ENCODE assay signal across 8 mouse cellular contexts in genomic region chr5:123076419-123077281, GRCm38 (mm10). TPM values are rescaled to one million over a fixed set of nuclear protein-coding genes. Genes with fewer than 3 reads are reported as not detected.
DNase-seq lines count a peak whose midpoint lies in the region; ATAC-seq lines count a peak whose summit lies in the region.

No protein-coding gene starts in this region.

- no peaks in the 10 kb centered on the region for H3K36me3 ChIP-seq in heart, embryonic 10.5 days
- H3K36me3 ChIP-seq in hindbrain, embryonic 15.5 days = no peaks in the 10 kb centered on the region
- H3K36me3 ChIP-seq in midbrain, embryonic 12.5 days = no peaks in the 10 kb centered on the region

- intact Hi-C loops in heart, postnatal 14 days (cut with DNase I) = no loop called here

- DNase-seq in heart, embryonic 10.5 days (ENCODE audit: low spot score) = peak; percentile 83
- DNase-seq in heart, postnatal 14 days = no peak
- peak; percentile 75 for DNase-seq in embryo, embryonic 11 days
- DNase-seq in thymus, postnatal 4 days = peak; percentile 78
- DNase-seq in layer of hippocampus, postnatal 36 days = no peak

- no peaks in the 10 kb centered on the region for H3K9me3 ChIP-seq in heart, embryonic 10.5 days
- no peaks in the 10 kb centered on the region for H3K9me3 ChIP-seq in hindbrain, embryonic 15.5 days
- H3K9me3 ChIP-seq in midbrain, embryonic 12.5 days = no peaks in the 10 kb centered on the region

- H3K27ac ChIP-seq in heart, embryonic 10.5 days = peak overlapping the region; percentile 87
- H3K27ac ChIP-seq in hindbrain, embryonic 15.5 days (replicated peaks) = peak overlapping the region; percentile 77
- peak overlapping the region; percentile 57 for H3K27ac ChIP-seq in midbrain, embryonic 12.5 days (replicated peaks)

- H3K4me3 ChIP-seq in heart, embryonic 10.5 days = peak overlapping the region; percentile 87
- peak overlapping the region; percentile 80 for H3K4me3 ChIP-seq in hindbrain, embryonic 15.5 days
- peak overlapping the region; percentile 71 for H3K4me3 ChIP-seq in midbrain, embryonic 12.5 days

- ATAC-seq in CD4-positive, CD25-positive, alpha-beta regulatory T cell, adult 4 months = peak; percentile 36
- peak; percentile 93 for ATAC-seq in hindbrain, embryonic 15.5 days (ENCODE audit: low FRiP score, low read depth)
- ATAC-seq in midbrain, embryonic 12.5 days (ENCODE audit: low FRiP score, low read depth) = peak; percentile 83

- no peaks in the 10 kb centered on the region for H3K27me3 ChIP-seq in heart, embryonic 10.5 days (ENCODE audit: insufficient read depth, poor library complexity, severe bottlenecking)
- no peaks in the 10 kb centered on the region for H3K27me3 ChIP-seq in hindbrain, embryonic 15.5 days
- H3K27me3 ChIP-seq in midbrain, embryonic 12.5 days = peaks cover 11% of the 10 kb centered on the region; the same call in 1 of the 2 replicates

- H3K9ac ChIP-seq in hindbrain, embryonic 15.5 days = peak overlapping the region; percentile 83
- H3K9ac ChIP-seq in midbrain, embryonic 12.5 days (replicated peaks) = peak overlapping the region; percentile 73

- WGBS in heart, embryonic 10.5 days = 3% methylated on average over 35 of the region's 35 CpGs
- WGBS in hindbrain, embryonic 15.5 days = 4% methylated on average over 35 of the region's 35 CpGs
- WGBS in midbrain, embryonic 12.5 days = 5% methylated on average over 34 of the region's 35 CpGs

- H3K4me1 ChIP-seq in heart, embryonic 10.5 days = peaks cover 34% of the 10 kb centered on the region
- peaks cover 33% of the 10 kb centered on the region for H3K4me1 ChIP-seq in hindbrain, embryonic 15.5 days (replicated peaks)
- H3K4me1 ChIP-seq in midbrain, embryonic 12.5 days = peaks cover 23% of the 10 kb centered on the region

- H3K4me2 ChIP-seq in hindbrain, embryonic 15.5 days = peak overlapping the region; percentile 93
- peak overlapping the region; percentile 97 for H3K4me2 ChIP-seq in midbrain, embryonic 12.5 days (replicated peaks)

RNA-seq across cellular contexts. Expression of gene Tmem120b, which starts 8.4 kb away (rescaled TPM):
- 13.6 and 14.3 TPM in 2 replicates for polyA plus RNA-seq in heart, embryonic 10.5 days (2016; fragmentation: Nextera tagmentation; extraction: Ambion mirVana)
- 10 to 100 TPM; 10.6 to 12.1 TPM for total RNA-seq in heart, postnatal 14 days (2021)
- polyA plus RNA-seq in CD4-positive, CD25-positive, alpha-beta regulatory T cell, adult 4 months (2017; shearing (Covaris generic)) = 1 to 10 TPM; 3.4 to 4.3 TPM
- polyA plus RNA-seq in hindbrain, embryonic 15.5 days (2015; fragmentation: Nextera tagmentation; extraction: Ambion mirVana) = 17.9 and 20.7 TPM in 2 replicates
- 10.8 and 12.7 TPM in 2 replicates for polyA plus RNA-seq in midbrain, embryonic 12.5 days (2016; fragmentation: Nextera tagmentation; extraction: Ambion mirVana)
- 10 to 100 TPM; 16.3 to 19.9 TPM for total RNA-seq in layer of hippocampus, postnatal 36 days (2021)

RNA-seq across cellular contexts. Expression of gene Morn3, which starts 29.8 kb away (rescaled TPM):
- polyA plus RNA-seq in heart, embryonic 10.5 days (2016; fragmentation: Nextera tagmentation; extraction: Ambion mirVana) = not detected in 2 replicates
- total RNA-seq in heart, postnatal 14 days (2021) = under 1 TPM in 1 of 2 experiments, not detected in 1; 0.93 TPM
- polyA plus RNA-seq in CD4-positive, CD25-positive, alpha-beta regulatory T cell, adult 4 months (2017; shearing (Covaris generic)) = 1 to 10 TPM; 5.2 to 6.9 TPM
- polyA plus RNA-seq in hindbrain, embryonic 15.5 days (2015; fragmentation: Nextera tagmentation; extraction: Ambion mirVana) = 1.1 and 1.3 TPM in 2 replicates
- not detected in 2 replicates for polyA plus RNA-seq in midbrain, embryonic 12.5 days (2016; fragmentation: Nextera tagmentation; extraction: Ambion mirVana)
- total RNA-seq in layer of hippocampus, postnatal 36 days (2021) = not detected

RNA-seq across cellular contexts. Expression of gene Rhof, which starts 55.8 kb away (rescaled TPM):
- polyA plus RNA-seq in heart, embryonic 10.5 days (2016; fragmentation: Nextera tagmentation; extraction: Ambion mirVana) = 1.5 and 1.7 TPM in 2 replicates
- under 1 TPM; 0.48 to 0.61 TPM for total RNA-seq in heart, postnatal 14 days (2021)
- 100 to 1,000 TPM in 1 of 2 experiments, 10 to 100 TPM in 1; 80.6 to 101 TPM for polyA plus RNA-seq in CD4-positive, CD25-positive, alpha-beta regulatory T cell, adult 4 months (2017; shearing (Covaris generic))
- 16.7 and 19.3 TPM in 2 replicates for polyA plus RNA-seq in hindbrain, embryonic 15.5 days (2015; fragmentation: Nextera tagmentation; extraction: Ambion mirVana)
- 1.9 and 2.4 TPM in 2 replicates for polyA plus RNA-seq in midbrain, embryonic 12.5 days (2016; fragmentation: Nextera tagmentation; extraction: Ambion mirVana)
- 10 to 100 TPM; 43.0 to 48.0 TPM for total RNA-seq in layer of hippocampus, postnatal 36 days (2021)

Comparison
In these comparisons a context has a peak if more than half of its experiments do, and no peak if none do; other contexts are left out.
1. DNase-seq: peak in heart, embryonic 10.5 days (single experiment), embryo, embryonic 11 days (single experiment) and thymus, postnatal 4 days (single experiment); none in heart, postnatal 14 days (0 of 2) and layer of hippocampus, postnatal 36 days (0 of 2).
2. ATAC-seq: peak in every context shown above with its lines; median percentile 93 in hindbrain, embryonic 15.5 days; 83 in midbrain, embryonic 12.5 days; 36 in CD4-positive, CD25-positive, alpha-beta regulatory T cell, adult 4 months.
3. Peak in every context shown above with its lines, with median percentiles within 50 percentile points of each other: H3K27ac ChIP-seq and H3K4me3 ChIP-seq.